Mouse (Mus musculus): ENCODE measurements at regions not wholly inside any gene's neighbourhood (a gene's known extent, or its start where the extent isn't known, plus 50 kb on each side); places are given as distances from the start of the nearest gene placed in this dataset.

GRCm38 (mm10) chrX:93002236-93002976 is 283.8 kb upstream of the Arx start:
- TF ChIP-seq ZC3H11A (IDR thresholded peaks at IDR 0.05; ENCODE audit: low read depth, low read length) (no peak), TAL1 (IDR thresholded peaks at IDR 0.05; ENCODE audit: low read length) (no peak), NELFE (IDR thresholded peaks at IDR 0.05; ENCODE audit: low read depth, low read length) (no peak), MAZ (IDR thresholded peaks at IDR 0.05; ENCODE audit: low read depth, low read length) (no peak), E2F4 (IDR thresholded peaks at IDR 0.05; ENCODE audit: borderline replicate concordance, low read depth, low read length) (no peak), CTCF (IDR thresholded peaks at IDR 0.05 in 2 of 3, conservative IDR thresholded peaks at IDR 0.05 in 1 of 3; ENCODE audit: control insufficient read depth in 1 of 3, insufficient read depth in 1 of 3, low read depth in 2 of 3, low read length in 3 of 3, poor library complexity in 1 of 3, severe bottlenecking in 1 of 3) (no peak), NRF1 (IDR thresholded peaks at IDR 0.05; ENCODE audit: insufficient read depth, low read depth, low read length, poor library complexity, severe bottlenecking) (no peak), SMC3 (IDR thresholded peaks at IDR 0.05; ENCODE audit: low read depth, low read length) (no peak), POLR2A (IDR thresholded peaks at IDR 0.05; ENCODE audit: control insufficient read depth in 1 of 2, insufficient read depth in 1 of 2, low read depth in 1 of 2, low read length in 2 of 2, poor library complexity in 1 of 2) (no peak), TCF12 (IDR thresholded peaks at IDR 0.05; ENCODE audit: low read depth, low read length) (no peak), CHD1 (IDR thresholded peaks at IDR 0.05; ENCODE audit: low read depth, low read length) (no peak)

Data from MEL (cell line).